Mouse (Mus musculus) heart, postnatal 0 days (tissue): ENCODE measurements around the gene Dmrt3. TPM values are rescaled to one million over a fixed set of nuclear protein-coding genes. Genes with fewer than 3 reads are reported as not detected.

Experiments used
- ATAC-seq: fragments of 200-750 bp; cut with Nextera tagmentation; 2 replicates; pipeline ENCODE4 v1.8.0; 2017; ENCODE audit warnings: low read depth, moderate number of reproducible peaks, moderate library complexity; ENCODE audit not compliant: insufficient read depth
- DNase-seq: peaks from one replicate; pipeline ENCODE4 v3.0.0-alpha.2; 2016; ENCODE audit warnings: low spot score
- H3K27ac ChIP-seq: fragments of 300-500 bp; sonication (generic); 2 replicates; pipeline ENCODE4 v1.5.1; 2014; ENCODE audit warnings: low read depth, mild to moderate bottlenecking
- H3K27me3 ChIP-seq: fragments of 300-500 bp; sonication (generic); 2 replicates; pipeline ENCODE4 v1.6.1; 2014; ENCODE audit warnings: low read length, mixed read lengths; ENCODE audit not compliant: control insufficient read depth, insufficient read depth
- H3K36me3 ChIP-seq: fragments of 300-500 bp; sonication (generic); replicated peaks from 2 replicates; pipeline ENCODE4 v1.6.1; 2014; ENCODE audit warnings: low read length, mixed read lengths; ENCODE audit not compliant: control insufficient read depth, insufficient read depth
- H3K4me1 ChIP-seq: fragments of 300-500 bp; sonication (generic); 2 replicates; pipeline ENCODE4 v1.6.1; 2014; ENCODE audit warnings: antibody characterized with exemption; ENCODE audit not compliant: control insufficient read depth, insufficient read depth
- H3K4me2 ChIP-seq: fragments of 300-500 bp; sonication (generic); 2 replicates; pipeline ENCODE4 v1.6.1; 2014; ENCODE audit warnings: low read depth, mild to moderate bottlenecking, low read length, moderate library complexity
- H3K4me3 ChIP-seq: fragments of 300-500 bp; sonication (generic); 2 replicates; pipeline ENCODE4 v1.5.1; 2014; ENCODE audit warnings: low read depth, low read length
- H3K9ac ChIP-seq: fragments of 300-500 bp; sonication (generic); replicated peaks from 2 replicates; pipeline ENCODE4 v1.6.1; 2014; ENCODE audit warnings: low read depth, low read length, mixed read lengths
- H3K9me3 ChIP-seq: fragments of 300-500 bp; sonication (generic); replicated peaks from 2 replicates; pipeline ENCODE4 v1.6.1; 2016; ENCODE audit warnings: low read length; ENCODE audit not compliant: control insufficient read depth
- EP300 ChIP-seq: IDR thresholded peaks from 2 replicates; pipeline ENCODE4 v1.6.1; 2016; ENCODE audit warnings: antibody characterized with exemption, low read depth
- WGBS: fragments of 180-500 bp; shearing (Covaris S2); extraction: QIAGEN DNeasy Blood & Tissue Kit; methylation state at CpG from one replicate; pipeline ENCODE4 v1.1.7; 2014; 5-methylcytosine and 5-hydroxymethylcytosine counted together
- polyA plus RNA-seq: library from polyadenylated mRNA; unstranded; fragments of >200 nt; fragmentation: Nextera tagmentation; extraction: Ambion mirVana; gene quantifications from 2 replicates; pipeline ENCODE4 v1.2.1, GENCODE M21; 2015
- total RNA-seq: library from RNA; depleted of rRNA; stranded (reverse); fragments of >200 nt; gene quantifications from 2 replicates; pipeline ENCODE4 v1.2.3, GENCODE M21; 2014; ENCODE audit warnings: low replicate concordance; rRNA removed

Dmrt3 gene
- total and polyA plus RNA-seq, 2 experiments from 2014 or later, result not detected

DNA sequence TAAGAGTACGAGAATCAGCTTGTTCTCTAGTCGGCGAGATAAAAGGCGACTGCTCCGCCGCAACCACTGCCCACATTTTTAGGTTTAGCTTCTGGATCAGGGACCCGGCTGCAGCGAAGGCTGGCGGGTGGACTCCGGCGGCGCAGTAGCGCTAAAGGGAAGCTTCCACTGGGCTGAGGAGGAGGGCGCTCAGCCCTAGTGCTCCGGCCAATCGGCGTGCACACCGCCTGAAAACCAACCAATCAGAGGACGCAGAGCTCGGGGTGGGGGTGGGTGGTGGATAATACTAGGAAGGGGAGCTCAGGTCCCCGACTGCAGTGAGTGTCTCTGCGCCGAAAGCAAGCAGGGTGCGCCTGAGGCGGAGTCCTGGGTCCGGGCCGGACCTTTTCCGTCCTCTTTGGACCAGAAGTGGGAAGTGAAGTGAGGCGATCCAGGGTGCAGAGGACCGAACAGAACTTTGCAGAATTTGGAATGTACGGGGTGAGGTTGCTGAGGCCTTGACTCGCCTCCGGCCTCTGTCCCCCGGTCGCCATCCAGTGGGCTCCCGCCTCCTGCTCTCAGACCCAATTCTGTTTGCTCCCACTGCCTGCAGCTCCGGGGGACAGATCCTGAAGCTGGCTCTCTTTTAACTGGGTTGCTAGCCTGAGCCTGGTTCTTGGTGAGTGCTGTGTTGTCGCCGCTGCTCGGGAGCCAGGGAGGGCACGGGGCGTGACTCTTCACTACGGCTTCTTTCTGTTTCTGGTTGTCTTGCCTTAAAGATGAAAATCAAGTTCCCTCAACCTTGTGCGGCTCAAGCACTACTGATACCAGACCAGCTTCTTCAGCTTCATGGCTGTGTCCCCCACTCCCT is 62.2 kb downstream of the Dmrt3 start, which contains the start of gene Dmrt2:
Gene Dmrt2 (plus strand): TSS at position 311 of the 850 bp plus-strand sequence.
- WGBS, result 2% methylated on average over 43 of the region's 44 CpGs
- peak; percentile 93 for ATAC-seq
- no peaks in the 10 kb centered on the region for H3K9me3 ChIP-seq
- H3K27ac ChIP-seq, result no peak within 1 kb of the TSS
- no peak within 1 kb of the TSS for H3K9ac ChIP-seq
- H3K4me3 ChIP-seq, result peak within 1 kb of the TSS; percentile 44
- peak within 1 kb of the TSS; percentile 69 for H3K4me2 ChIP-seq
- DNase-seq, result peak; percentile 37
- H3K36me3 ChIP-seq, result no peaks in the 10 kb centered on the region
- peaks cover 7% of the 10 kb centered on the region; the same call in 1 of the 2 replicates for H3K4me1 ChIP-seq
- no peak for TF ChIP-seq EP300
- H3K27me3 ChIP-seq, result peaks cover 98% of the 10 kb centered on the region

Other genes starting within 250 kb of the Dmrt3 start
- gene Dmrt1, start 104.7 kb upstream of the Dmrt3 start, total RNA-seq, result not detected in 2 replicates
- not detected in 2 replicates for gene Dmrt1, start 104.7 kb upstream of the Dmrt3 start, polyA plus RNA-seq
- not detected in 2 replicates for gene Dmrt2, start 62.1 kb downstream of the Dmrt3 start, total RNA-seq
- gene Dmrt2, start 62.1 kb downstream of the Dmrt3 start, polyA plus RNA-seq, result 0.15 TPM in 1 of 2 replicates, not detected in the other